Mouse (Mus musculus): ENCODE results near the gene Pcnx2.

The Pcnx2 gene

DNA sequence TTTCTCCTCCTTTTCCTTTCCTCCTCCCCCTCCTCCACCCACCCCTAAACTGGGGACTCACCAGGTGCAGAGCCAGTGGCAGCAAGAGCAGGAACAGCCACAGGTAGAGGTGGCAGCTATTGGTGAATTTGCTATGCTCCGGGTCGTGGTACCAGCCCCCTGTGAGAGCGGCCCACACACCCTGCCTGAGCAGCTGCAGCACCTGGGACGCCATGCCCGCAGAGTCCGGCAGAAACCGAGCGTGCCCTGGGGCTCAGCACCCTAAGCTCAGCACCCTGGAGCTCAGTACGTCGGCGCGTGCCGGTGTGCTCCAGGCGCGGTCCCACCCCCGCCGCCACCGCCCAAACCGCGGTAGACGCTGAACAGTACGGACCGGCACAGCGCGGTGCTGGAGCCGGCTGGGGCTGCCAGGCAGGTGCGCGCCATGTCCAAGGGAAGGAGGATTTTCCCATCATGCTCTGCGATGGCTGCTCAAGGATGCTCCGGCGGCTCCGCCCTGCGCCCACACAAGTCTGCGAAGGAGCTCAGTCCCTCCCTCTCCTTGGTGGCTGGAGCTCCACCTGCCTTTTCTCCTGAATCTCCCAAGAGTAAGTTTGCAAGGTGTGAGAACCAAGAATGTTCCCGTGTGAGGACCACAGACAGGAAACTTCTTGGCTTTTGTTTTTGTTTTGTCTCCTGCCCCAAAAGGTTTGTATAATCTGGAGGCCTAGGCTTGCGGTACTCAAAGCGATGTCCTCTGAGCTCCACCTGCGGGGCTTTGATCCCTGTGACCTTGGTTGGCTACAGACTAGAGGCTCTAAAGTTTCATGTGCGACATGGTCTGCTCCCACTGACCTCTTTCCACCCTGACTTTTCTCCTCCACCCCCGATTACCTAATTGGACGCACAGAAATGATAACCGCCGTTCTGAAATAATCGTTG is at the start of gene Pcnx2:
TSS of gene Pcnx2 (minus strand) at position 450 of the 921 bp plus-strand sequence.
- peak; percentile 92 for DNase-seq

DNA sequence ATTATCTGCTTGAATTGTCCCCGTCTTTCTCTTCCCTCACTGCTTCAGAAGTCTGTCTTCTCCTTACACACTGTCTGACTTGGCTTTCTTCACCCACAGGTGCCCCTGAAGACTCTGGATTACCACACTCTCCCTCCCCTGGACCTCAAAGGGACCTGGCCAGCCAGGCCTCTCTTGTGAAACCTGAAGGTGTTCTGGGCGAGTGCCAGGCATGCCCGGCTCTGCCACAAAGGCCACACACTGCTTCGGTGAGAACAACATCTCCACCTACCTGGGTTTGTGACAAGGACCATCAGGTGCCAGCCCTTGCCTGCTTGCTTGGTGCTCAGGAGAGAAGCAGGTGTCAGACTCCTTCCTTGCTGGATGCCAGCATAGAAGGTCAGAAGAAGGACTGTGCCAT is 46.4 kb upstream of the Pcnx2 start:
- DNase-seq, result no peak

DNA sequence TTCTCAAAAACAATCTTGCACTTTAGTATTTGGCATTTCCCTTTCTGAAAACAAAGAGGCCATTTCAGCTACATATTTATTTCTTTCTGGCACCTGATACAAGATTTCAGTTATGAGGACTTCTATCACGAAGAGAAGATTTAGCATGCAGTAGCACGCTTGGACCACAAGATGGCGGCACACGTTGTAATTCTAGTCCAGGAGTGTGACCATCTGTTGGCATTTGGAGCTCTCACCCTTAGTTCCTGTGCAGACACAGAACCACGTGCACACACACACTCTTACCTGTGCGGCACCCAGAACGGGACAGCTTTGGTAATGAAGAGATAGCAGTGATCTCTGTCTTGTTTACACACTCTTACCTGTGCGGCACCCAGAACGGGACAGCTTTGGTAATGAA is 37.5 kb upstream of the Pcnx2 start:
- DNase-seq, result peak; percentile 80

DNA sequence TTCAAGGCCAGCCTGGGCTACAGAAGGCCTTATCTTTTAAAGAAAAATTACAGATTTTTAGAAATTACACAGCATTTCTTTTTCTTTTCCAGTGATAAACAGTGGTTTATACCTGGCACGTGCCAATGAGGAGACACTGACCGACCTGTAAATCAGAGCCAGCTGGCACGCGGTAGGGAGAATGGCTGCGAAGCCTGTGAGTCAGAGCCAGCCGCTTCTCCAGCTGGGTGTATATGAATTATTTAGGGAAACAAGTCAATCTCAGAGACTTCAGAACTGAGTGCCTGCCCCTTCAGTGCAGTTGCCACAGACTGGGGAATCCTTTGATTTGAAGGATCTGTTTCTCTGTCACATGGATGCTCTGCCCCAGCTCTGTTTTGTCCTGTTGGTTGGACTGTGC is 33.7 kb upstream of the Pcnx2 start:
- no peak for DNase-seq

DNA sequence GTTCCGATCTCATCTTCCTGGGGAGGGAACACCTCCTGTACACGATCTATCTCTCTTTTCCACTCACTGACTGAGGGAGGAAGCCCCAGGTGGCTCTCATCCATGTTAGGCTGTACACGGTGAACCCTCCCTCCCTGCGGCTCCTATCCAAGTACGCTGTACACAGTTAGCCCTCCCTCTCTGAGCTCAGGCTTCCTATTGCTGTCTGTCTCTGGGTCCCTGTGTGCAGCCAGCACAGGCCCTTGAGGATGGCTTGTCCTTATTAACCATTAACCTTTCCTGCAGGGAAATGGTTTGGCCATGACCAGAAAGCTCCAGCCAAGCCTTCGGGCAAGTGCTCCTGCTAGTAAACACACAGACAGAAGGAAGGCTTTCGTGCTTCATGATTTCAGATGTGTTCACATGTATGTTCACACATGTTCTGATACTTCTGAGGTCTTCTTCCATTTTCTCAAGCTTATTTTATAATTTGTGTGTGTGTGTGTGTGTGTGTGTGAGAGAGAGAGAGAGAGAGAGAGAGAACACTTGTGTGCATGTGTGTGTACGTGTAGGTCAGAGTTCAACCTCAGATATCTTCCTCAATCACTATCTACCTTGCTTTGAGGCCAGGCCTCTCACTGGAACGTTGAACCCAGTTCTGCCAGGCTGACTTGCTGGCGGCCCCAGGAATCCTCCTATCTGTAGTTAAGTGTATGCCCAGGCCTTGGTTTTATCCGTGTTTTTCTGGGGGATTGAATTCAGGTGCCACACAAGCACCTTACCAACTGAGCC is 32.3 kb upstream of the Pcnx2 start:
- no peak for DNase-seq

DNA sequence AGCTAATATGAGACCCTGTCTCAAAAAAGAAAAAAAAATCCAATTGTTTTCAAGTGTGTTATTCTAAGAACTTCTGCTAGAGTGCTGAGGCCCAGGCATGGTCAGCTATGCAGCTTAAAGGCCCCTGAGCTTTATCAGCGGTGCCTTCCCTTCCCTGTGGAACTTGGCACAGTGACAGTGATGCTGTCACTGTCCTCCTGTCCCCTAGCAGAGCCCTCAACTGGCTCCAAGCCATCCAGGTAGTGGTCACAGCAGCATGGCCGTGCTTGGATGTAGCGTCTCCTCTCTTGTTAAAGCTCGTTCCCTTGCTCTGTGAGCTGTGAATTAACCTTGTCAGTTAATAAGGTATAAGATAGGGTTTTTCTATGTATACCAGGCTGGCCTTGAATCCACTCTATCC is 28.5 kb upstream of the Pcnx2 start:
- no peak for DNase-seq

DNA sequence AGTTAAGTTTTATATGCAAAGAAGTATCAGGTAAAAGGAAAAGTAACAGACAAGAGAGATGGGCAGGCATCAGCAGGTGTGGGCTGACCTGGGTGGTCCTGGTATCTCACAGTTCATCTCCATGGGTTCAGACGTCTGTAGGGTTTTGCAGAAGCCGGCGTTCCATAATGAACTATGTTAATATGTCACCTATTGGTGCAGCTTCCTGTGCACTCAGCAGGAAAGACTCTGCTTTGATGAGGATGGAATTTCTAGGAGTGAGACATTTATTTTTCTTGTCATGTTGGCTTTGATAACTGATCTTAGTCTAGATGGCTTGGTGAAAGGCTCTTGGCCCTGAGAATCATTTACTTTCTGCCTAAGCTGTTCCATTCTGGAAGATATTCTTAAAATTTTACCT is 24.2 kb upstream of the Pcnx2 start:
- DNase-seq, result no peak

DNA sequence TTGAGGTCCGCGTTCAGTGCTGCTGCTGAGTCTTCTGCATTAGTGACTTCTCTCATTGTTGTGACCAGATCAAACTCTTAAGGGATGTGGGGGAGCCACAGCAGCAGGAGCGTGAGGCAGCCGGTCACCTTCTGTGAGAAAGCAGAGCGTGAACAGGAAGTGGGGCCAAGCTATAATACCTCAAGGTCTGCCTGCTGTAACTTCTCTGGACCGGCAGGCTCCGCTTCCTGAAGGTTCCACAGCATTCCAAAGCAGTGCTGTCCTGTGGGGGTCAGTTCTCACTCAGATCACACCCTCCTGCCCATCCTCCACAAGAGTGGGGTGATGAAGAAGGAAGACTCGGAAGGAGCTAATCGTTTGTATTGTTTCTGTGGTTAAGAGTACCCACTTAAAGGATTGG is 22.6 kb upstream of the Pcnx2 start:
- DNase-seq, result no peak

DNA sequence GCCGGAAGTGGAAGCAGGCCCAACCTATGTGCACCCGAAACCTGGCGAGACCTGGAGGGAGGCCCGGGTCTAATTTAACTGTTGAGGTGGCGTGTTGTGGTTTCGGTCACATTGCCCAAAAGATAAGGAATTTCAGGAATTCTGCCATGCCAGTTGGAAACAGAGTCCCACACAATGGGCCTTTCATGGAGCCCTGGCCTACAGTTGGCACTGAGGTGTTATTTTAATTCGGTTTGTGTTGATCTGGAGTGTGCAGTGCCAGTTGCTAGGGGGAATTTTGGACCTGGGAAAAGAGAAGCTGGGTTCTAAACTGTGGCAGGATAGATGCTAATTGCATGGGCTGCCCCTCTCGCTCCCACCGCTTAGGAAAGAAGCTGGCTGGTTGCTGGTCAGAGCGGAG is 22.2 kb upstream of the Pcnx2 start:
- no peak for DNase-seq

DNA sequence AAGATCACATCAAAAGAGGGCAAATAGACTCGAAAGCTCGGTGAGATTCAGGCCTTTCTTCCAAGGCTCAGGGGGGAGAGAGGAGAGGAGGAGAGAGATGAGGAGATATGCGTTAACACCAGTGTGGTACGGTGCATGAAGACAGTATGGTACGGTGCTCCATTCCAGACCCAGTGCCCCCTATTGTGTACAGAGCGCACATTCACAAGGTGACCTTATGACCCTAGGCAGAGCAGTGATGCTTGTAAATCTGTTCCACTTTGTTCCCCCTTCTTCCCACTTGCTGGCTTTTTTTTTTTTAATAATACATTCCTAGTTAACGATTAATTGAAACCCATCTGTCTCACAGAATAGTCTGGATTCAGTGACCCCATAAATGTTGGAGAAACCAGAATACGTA is 21.4 kb upstream of the Pcnx2 start:
- no peak for DNase-seq

DNA sequence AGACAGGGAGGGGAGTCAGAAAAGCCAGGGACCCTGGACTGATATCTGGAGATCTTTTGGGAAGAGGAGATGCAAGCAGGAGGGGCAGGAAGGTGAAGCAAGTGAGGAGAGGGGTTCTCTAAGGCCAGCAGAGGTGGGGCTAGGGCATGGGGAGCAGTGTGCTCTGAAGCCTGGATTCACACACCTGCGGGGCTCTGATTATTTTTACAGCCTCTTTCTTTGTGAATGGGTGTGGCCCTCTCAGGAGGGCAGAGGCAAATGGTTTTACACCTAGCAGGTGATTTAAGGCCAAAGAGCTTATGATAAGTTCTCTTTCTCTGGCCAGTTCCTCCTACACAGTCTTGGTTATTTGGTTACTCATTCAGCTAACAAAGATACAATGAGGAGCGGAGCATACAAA is 20.6 kb upstream of the Pcnx2 start:
- DNase-seq, result no peak

DNA sequence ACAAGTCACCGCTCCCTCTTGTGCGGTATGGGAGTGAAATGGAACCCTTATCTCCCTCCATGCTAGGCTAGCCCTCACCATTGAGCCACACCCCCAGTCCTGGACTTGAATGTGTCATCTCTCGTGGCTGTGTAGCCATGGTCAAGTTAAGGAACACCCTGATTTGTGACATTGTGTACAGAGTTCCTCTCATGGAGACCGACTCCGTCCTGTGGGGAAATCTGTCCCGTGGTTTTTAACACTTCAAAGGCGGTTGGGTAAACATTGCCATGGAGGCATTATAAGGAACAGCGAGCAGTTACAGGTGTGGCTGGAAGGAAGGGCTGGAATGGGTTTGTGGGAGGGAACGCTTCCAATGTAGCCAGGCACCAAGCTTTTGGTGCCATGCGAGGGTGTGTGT is 18.9 kb upstream of the Pcnx2 start:
- no peak for DNase-seq

DNA sequence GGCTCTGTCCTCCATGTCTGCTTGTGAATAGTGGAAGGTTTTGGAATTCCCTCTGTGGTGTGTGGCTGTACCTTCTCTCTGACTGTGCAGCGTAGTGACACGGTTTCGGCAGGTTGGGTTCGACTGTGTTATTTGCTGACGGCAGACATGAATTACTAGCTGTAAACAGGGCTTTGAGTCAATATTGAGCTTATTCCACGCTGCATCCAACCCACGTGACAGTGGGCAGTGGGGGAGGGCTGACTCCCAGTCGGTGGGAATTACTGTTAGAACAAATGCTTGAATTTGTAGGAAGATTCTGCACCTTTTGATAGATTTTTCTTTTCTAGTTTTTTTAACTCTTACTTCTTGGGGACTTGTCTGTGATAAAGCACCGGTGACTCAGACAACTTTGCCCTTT is 16.3 kb upstream of the Pcnx2 start:
- DNase-seq, result no peak

DNA sequence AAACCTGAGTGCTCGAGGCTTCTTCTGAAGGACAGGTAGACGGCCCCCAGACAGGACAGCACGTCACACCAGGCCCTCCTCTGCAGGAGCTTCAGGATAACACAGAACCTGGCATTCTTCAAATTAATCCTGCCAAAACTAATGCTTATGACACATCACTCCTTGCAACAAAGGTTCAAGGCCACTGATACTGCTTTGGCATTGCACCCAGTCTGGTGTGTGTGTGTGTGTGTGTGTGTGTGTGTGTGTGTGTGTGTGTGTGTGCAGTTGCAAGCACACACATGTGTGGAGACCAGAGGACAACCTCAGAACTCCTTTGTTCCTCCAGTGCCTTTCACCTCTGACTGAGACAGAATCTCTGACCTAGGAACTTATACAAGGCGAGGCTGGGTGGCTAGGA is 15.1 kb upstream of the Pcnx2 start:
- no peak for DNase-seq

DNA sequence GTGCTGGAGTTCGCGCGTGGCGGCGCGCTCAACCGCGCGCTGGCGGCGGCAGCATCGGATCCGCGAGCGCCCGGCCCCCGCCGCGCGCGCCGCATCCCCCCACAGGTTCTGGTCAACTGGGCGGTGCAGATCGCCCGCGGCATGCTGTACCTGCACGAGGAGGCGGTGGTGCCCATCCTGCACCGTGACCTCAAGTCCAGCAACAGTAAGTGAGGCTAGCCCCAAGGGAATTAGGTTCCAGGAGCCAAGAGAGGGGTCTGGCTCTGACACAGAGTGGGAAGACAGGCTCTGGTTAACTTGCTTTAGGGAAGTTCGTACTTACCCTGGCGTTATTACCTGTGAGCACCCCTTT is 13.1 kb upstream of the Pcnx2 start:
- DNase-seq, result peak; percentile 27

DNA sequence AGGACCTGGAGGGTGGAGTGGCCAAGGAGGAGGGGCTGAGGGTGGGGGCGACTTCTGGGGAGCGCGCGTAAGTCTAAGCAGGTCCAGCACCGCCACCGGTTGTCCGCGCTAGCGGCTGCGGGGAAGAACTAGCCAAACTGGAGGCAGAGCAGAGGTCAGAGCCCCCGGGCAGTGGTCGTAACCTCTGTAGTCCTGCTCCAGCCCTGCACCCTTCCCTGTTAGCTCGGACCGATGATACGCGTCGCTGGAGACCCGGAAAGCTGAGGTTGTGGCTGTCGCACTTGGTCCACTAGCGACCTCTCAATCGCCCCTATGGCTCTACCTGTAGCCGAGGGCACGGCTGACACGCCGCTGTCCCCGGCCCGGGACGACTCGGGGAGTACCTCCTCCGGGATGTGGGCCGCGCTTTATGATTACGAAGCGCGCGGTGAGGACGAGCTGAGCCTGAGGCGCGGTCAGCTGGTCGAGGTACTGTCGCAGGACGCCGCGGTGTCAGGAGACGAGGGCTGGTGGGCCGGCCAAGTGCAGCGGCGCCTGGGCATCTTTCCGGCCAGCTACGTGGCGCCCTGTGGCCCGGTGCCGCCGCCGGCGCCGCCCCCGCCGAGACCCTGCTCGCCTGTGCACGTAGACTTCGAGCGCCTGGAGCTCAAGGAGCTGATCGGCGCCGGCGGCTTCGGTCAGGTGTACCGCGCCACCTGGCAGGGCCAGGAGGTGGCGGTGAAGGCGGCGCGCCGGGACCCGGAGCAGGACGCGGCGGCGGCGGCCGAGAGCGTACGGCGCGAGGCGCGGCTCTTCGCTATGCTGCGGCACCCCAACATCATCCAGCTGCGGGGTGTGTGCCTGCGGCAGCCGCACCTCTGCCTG is 12.5 kb upstream of the Pcnx2 start, which contains the start of gene Map3k21:
TSS of gene Map3k21 (plus strand) at position 86 of the 864 bp plus-strand sequence.
- DNase-seq, result peak; percentile 42

DNA sequence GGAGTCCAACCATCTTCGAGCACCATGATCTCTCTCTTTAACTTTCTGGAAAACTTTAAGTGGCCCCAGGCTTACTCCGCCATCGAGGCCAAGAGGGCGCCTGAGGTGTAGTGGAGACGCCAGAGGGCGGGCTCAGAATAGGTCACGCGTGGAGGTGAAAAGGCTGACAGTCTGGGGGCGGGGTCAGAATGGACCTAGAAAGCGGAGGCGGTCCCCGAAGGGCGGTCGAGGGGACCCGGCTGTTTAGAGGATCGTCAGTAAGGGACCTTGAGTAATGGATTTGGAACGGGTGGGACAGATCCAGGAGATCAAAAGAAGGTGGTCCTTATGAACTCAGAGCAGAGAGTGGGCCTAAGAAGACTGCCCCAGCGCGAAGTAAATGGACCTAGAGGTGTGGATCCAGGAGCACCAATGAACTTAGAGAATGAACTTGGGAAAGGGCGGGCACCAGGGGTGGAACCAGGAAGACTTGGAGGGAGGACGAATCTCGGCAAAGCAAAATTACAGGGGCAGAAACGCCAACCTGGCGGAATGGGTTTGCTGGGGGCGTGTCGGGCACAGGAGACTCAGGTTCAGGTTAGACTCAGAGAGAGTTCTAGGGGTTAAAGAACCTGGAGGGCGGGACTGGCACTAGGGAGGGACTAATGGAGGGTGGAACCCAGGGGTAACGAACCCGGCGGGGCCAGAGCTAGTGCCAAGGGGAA is 11.7 kb upstream of the Pcnx2 start:
- DNase-seq, result peak; percentile 19

DNA sequence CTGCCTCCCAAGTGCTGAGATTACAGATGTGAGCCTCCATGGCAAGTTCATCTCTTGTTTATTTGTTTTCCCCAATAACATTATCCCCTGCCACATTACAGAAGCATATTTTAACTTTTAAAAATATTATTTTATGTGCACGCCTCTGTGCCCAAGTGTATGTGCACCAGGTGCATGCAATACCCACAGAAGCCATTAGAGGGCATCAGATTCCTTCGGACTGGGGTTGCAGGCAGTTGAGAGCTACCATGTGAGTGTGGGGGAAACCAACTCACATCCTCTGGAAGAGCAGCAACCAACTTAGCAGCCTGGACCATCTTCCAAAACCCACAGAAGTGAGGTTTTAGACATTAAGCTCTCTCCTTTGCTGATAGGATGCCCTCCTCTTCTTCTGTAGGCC is 9.2 kb upstream of the Pcnx2 start:
- no peak for DNase-seq

DNA sequence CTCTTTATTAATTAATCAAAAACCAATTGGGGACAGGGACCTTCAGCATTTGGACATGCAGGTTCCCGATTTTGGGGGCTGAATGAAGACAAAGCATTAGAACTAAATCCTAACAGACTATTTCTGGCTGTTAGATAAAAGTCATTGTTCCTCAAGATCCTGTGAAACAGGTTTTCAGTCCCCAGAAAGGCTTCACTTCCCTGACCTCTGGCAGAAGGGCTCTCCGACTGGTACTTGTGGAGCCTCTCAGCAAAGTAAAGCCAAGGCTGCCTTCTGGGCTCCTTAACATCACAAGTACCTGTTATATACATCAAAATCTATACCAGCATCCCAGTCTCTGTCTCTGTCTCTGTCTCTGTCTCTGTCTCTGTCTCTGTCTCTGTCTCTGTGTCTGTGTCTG is 7.2 kb upstream of the Pcnx2 start:
- no peak for DNase-seq

DNA sequence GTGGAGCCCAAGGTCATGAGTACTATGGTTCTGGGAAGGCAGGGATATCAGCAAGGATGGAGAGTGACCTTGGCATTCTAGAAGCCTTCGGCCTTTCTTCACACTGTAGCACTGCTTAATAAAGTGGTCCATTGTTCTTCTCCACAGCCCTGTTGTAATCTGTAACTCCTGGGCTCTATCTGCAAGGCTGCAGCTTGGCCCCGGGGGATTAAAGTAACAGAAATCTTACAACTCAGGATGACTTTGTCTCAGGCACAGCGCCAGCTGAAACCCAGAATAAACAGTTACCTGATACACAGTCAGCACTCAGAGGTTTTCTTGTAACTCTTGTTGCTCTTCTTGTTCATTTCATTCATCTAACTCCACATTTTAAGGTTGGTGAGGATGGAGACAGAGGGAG is 4.4 kb upstream of the Pcnx2 start:
- DNase-seq, result no peak

DNA sequence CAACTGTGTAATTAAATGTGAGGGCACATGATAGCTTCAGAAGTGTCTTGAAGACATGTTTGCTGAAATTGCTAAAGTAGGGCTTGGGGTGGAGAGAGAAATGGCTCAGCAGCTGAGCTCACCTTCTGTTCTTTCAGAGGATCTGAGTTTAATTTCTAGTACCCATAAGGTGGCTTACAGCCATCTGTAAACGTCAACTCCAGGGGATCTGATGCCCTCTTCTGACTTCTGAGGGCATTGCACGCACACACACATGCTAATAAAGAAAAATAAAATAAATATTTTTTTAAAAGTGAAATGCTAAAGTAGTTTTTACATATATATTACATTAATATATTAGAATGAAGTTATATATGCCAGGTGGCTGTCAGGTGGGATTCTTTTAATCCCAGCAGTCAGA is 3.0 kb upstream of the Pcnx2 start:
- no peak for DNase-seq

DNA sequence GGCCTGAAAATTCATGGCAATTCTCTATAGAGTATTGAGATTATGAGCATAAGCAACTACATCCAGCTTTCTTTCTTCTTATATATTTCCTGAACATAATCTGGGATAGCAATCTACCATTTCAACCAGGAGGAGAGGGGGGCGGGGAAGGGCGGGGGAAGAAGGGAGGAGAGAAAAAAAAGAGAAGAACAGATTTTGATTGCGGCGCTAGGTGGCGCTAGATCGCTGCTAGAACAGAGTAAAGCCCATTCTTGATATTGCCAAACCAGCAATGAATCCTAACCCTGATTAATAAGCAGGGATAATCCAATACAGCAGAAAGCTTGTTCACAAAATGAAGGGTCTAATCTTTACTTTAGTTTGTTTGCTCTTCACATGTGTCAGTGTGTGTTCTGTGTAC is 782 bp upstream of the Pcnx2 start:
- peak; percentile 63 for DNase-seq

DNA sequence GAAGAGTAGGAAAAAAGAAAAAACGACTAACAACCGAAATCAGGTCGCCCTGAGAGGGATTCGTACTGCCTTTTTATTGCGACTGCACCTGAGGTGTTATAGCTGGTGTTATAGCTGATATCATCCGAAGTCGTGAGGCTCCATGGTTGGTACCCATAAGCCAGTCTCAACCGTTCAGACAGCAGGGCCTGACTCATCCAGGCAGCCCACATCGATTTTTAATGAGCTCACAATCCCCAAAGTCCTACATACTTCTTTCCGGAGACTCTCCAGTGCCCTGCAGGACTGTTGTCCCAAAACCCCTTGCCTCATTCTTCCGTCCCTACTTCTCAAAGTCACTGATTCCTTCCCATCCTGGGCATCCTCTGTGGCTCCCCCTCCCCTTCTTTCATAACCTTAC is 729 bp downstream of the Pcnx2 start:
- DNase-seq, result peak; percentile 12

Data from cerebellum, adult 9-11 months (tissue).